Mouse (Mus musculus) hematopoietic stem cell, adult 5-6 weeks (primary cell): ENCODE results near the gene Gfy. TPM values are rescaled to one million over a fixed set of nuclear protein-coding genes. Genes with fewer than 3 reads are reported as not detected.
"Not testable (repeated sequence)": the region's sequence is repeated elsewhere in the genome, so short reads cannot be mapped to it uniquely, and the experiment has no call there.

Experiments
- ATAC-seq, 2 experiments: fragments of 125-278 bp in 1 of 2; replicated peaks in 1 of 2; 2 replicates each; pipeline ENCODE4 v1.8.0; 2016 to 2017; ENCODE audit warnings: inconsistent platforms in 2 of 2, mild to moderate bottlenecking in 2 of 2, moderate number of reproducible peaks in 2 of 2, low read depth in 1 of 2, moderate TSS enrichment in 1 of 2; ENCODE audit not compliant: low FRiP score in 2 of 2, poor library complexity in 2 of 2, severe bottlenecking in 2 of 2, insufficient read depth in 1 of 2, low TSS enrichment in 1 of 2
- total RNA-seq: library from RNA; stranded (forward); fragments of 172-1452, 232-1000 nt; gene quantifications from 2 replicates; pipeline ENCODE4 v1.2.3, GENCODE M21; 2017

Gene Gfy
- total RNA-seq, 1 experiment from 2014 or later: not detected

DNA sequence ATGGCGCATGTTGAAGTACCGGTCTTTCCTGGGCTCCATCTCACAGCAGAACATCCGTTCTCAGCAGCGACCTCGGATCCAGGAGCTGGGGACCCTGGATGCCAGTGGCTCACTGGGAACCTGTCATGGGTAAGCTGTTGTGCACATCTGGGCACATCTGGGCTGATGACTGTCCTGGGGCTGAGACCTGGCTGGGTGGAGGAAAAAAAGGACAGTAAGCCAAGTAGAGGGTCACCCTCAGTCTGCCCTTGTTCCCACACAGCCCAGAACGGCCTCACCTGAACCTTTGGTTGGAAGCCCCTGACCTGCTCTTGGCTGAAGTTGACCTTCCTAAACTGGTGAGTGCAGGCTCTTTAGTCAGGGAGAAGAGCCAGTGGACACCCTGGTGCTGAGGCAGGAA, 20.4 kb downstream of the Gfy start:
- ATAC-seq: no peak

GRCm38 (mm10) chr7:45157459-45157858, 21.9 kb downstream of the Gfy start:
- no peak for ATAC-seq

DNA sequence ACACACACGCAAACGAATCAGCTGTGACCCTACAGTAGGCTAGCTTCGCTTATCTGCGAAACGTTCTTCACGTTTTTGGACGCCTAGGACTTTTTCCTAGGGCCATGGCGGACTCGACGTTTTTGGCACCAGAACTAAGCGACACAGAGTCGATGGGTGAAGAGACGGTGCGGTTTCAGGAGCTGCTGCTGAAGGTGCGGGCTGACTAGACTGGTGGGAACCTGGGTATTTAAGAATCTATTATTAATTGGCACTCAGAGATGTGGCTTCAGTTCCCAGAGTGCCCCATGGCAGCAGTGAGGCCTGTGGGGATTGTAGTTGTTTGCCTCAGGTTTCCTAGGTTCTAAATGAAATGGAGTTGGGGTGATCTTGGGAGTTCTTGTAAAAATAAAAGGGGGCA, 23.2 kb downstream of the Gfy start:
- ATAC-seq: no peak

DNA sequence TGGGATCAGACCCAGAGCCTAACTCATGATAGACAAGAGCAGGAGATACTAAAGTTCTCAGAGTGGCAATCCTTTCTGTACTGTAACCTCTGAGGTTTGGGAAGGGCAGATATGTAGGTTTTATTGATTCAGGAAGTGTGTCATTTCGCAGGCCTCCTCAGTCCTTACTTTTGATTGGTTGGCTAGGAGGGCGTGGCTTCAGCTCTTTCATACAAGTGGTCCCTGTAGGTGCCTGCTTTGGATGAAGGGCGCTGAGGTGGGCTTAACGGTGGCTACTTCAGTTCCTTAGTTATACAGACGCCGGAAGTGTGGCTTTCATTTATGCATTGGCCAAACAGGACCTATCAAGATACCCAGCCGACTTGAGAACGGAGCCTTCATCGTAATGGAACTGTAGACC, 23.8 kb downstream of the Gfy start:
- ATAC-seq: no peak

GRCm38 (mm10) chr7:45154993-45155514, 24.3 kb downstream of the Gfy start:
- ATAC-seq: no peak

- ATAC-seq: peak; percentile 93 to 94
Observed at GRCm38 (mm10) chr7:45154096-45154992, 25.0 kb downstream of the Gfy start, which contains the start of the genes Pih1d1 and Aldh16a1. Pih1d1 (plus strand) TSS chr7:45154303. Aldh16a1 (minus strand) TSS chr7:45154584.

DNA sequence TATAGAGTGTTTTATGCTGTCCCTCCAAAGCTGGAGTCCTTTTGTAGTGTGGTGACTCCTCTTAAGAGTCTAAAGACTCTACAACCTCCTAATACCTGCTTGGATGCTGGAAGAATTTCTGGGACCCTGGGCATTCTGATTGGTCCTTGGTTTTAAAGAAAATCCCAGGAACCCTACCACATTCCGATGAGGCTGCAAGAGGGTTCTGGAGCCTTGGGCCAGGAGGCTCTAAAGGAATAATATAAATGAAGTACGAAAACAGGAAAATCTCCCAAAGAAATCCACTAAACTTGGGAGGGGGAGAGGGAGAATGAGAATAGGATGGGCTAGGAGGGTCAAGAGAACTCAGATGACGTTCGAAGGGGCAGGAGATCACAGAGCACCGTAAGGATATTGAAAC, 25.8 kb downstream of the Gfy start:
- no peak for ATAC-seq

DNA sequence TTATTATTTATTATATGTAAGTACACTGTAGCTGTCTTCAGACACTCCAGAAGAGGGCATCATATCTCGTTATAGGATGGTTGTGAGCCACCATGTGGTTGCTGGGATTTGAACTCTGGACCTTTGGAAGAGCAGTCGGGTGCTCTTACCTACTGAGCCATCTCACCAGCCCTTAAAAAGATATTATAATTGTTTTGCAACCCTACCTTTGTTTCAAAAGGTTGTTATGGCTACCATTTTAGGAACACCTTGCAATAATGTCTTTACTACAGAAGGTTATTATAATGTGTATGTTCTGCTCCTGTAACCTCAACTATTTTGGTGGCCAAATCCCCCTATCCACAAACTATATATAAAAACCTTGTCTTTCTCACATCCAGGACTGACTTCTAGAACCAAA, 26.3 kb downstream of the Gfy start:
- not testable (repeated sequence) for ATAC-seq

DNA sequence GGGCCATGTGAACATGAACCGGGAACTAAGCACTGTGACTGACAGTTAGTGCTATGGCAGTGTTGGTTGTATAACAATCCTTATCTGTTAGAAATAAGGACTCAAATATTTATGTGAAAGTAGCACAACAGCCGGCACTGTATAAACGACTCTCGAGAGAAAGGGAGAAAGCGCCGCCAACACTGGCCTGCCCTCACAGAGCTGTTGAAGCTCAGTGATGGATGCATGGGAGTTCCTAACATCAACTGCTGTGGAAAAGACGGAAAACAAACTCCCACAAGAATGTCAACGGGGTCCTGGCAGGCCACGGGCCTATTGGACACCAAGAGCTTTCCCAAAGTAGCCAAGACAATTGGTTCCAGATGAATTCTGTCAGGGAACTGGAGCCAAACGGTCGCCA, 28.1 kb downstream of the Gfy start:
- no peak for ATAC-seq

- no peak for ATAC-seq
Observed at GRCm38 (mm10) chr7:45150321-45150720, 29.0 kb downstream of the Gfy start.

- no peak for ATAC-seq
Observed at GRCm38 (mm10) chr7:45149545-45149944, 29.8 kb downstream of the Gfy start.

DNA sequence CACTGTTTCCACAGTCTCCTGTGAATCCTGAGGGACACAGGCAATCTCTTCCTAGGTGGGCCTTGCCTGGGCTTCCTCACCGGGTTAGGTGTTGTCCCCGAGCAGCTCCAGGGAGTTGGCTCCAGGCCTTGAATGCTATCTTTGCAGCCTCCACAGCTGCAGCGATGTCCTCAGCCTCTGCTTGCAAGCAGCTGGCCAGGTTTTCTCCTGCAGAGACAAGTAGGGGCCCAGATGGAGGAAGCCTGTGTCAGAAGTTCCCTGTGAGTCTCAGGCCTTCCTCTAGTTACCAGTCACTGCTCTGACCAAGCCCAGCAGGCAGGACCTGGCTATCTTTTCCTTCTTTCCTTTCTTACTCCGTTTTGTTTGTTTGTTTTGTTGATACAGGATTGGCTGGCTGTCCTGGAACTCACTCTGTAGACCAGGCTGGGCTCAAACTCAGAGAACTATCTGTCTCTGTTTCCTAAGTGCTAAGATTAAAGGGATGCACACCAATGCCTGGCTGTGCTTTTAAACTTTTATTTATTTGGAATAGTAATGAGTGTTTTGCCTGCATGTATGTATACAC, 30.8 kb downstream of the Gfy start:
- no peak for ATAC-seq

DNA sequence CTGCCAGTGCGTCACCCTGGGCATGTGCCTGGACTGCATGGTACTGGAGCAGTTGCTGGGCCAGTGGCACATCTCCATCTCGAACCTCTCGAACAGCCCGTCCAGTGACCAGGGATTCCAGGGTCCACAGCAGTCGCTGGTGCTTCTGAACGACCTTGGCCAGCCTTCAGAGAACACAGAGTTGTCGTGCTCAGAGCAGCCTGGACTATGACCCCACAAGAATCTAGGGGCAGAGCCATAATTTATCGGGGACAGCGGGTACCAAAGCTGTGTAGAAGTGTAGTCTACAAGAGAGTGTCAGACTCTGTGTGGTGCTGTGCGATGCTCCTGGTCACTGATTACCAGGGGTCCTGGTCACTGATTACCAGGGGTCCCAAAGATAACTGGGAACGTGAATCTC, 31.5 kb downstream of the Gfy start:
- ATAC-seq: no peak

GRCm38 (mm10) chr7:45147267-45147666, 32.1 kb downstream of the Gfy start:
- no peak for ATAC-seq

DNA sequence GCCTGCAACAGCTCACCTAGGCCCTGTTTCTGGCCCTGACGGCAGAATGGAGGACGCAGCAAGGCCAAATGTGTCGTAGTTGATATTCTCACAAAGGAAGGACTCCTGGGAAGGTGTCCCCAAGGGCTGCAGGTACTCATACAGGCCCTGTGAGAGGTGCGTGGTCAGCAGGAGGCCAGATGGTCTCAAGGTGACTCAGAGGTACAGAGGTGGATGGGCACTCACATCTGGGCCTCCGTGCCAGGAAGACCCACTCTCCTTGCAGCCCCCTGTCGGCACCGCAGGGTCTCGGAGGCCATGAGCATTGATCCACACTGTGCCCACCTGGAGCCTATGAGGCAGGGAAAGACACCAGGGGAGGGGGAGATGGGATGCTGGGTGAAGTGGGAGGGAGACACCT, 33.9 kb downstream of the Gfy start:
- no peak for ATAC-seq

DNA sequence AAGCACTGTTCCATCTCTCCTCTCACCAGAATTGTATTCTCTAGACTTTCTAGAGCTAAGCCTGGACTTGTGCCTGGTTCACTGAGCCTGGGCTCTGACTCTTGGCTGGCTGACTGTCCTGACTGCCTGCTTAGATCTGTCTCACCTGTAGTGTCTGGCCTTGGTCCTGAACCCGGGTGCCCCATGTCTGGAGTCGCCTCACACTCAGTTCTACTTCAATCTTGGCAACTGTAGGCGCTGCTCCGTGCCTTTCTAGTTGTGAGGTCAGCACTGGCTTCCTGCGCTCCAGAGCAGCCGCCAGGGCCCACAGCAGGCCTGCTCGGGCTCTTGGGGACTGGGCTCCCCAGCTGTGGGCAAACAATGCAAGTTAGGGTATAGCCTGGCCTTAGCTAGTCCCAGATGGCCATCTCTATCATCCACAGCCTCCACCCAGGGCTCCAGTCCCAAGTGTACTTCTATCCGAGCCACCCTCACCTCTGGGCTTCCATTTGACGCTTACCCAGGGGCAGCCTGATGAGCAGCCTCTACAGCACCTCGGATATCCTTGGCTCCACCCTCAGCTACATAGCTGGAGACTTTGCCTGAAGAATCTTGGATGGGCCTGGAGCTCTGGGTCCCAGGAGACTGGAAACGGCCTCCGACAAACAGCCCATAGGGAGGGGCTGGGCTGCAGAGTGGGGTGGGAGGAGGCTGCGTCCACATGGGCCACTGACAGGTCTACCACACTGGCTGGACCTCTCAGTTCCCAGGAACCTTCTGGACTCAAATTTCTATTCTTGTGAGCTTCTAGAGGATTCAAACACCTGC, 34.8 kb downstream of the Gfy start:
- ATAC-seq: no peak

DNA sequence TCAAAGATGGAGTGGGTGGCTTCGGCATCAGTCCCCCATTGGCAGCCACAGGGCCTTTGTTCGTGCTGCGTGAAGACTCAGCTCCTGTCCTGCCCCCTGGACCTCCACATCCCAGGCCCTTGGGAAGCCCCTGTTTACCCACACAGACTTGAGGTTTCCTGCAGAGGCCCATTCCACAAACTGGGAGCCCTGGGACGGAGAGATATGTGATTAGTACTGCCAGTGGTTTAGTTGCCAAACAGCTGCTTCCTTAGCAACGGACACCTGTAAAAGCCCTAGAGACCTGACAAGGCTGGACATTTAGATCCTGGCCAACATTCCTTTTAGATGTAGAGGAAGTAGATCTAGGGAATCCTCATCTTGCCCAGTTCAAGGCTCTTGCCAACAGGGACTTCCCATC, 37.5 kb downstream of the Gfy start:
- ATAC-seq: no peak

DNA sequence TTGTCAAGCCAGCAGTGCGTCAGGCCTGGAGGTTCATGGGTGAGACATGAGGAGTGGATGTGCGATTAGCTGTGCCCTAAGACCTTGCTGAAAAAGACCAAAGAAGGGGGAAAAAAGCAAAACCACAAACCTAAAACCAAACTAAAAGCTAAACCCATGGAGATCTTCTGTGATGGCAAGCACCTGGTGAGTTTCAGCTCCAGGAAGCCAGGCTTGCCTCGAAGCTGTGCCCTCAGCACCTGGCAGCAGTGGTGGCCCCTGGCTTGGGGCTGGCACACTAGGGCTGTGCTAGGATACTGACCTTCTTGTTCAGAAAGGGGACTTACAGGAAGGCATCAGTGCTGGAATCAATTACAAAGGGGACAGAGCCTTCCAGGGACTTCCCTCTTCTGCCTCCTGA, 38.0 kb downstream of the Gfy start:
- ATAC-seq: no peak
